Mouse (Mus musculus) forebrain, embryonic 15.5 days (tissue): ENCODE results near the gene Gm10310. TPM values are rescaled to one million over a fixed set of nuclear protein-coding genes. Genes with fewer than 3 reads are reported as not detected.

Experiments
- polyA plus RNA-seq: library from polyadenylated mRNA; unstranded; fragments of >200 nt; fragmentation: Nextera tagmentation; extraction: Ambion mirVana; gene quantifications from 2 replicates; pipeline ENCODE4 v1.2.1, GENCODE M21; 2015

The Gm10310 gene
- polyA plus RNA-seq, 1 experiment from 2014 or later = not detected

Other genes with a start within 250 kb of the Gm10310 start
- gene Olfr806, start 243.1 kb downstream of the Gm10310 start, polyA plus RNA-seq = not detected in 2 replicates
- gene Olfr807, start 227.3 kb downstream of the Gm10310 start, polyA plus RNA-seq = not detected in 2 replicates
- not detected in 2 replicates for gene Olfr808, start 219.6 kb downstream of the Gm10310 start, polyA plus RNA-seq
- gene Olfr809, start 210.4 kb downstream of the Gm10310 start, polyA plus RNA-seq = not detected in 2 replicates
- gene Olfr810, start 190.1 kb downstream of the Gm10310 start, polyA plus RNA-seq = not detected in 2 replicates
- gene Olfr811, start 180.7 kb downstream of the Gm10310 start, polyA plus RNA-seq = not detected in 2 replicates
- gene Olfr812, start 139.0 kb downstream of the Gm10310 start, polyA plus RNA-seq = not detected in 2 replicates
- gene Olfr813, start 129.7 kb downstream of the Gm10310 start, polyA plus RNA-seq = not detected in 2 replicates
- not detected in 2 replicates for gene Olfr814, start 105.2 kb downstream of the Gm10310 start, polyA plus RNA-seq
- gene Olfr815, start 79.2 kb downstream of the Gm10310 start, polyA plus RNA-seq = not detected in 2 replicates
- not detected in 2 replicates for gene Olfr816, start 69.5 kb downstream of the Gm10310 start, polyA plus RNA-seq
- gene Olfr818, start 36.0 kb downstream of the Gm10310 start, polyA plus RNA-seq = not detected in 2 replicates
- not detected in 2 replicates for gene Olfr819, start 17.8 kb downstream of the Gm10310 start, polyA plus RNA-seq
- gene Olfr247, start 8.9 kb downstream of the Gm10310 start, polyA plus RNA-seq = not detected in 2 replicates
- not detected in 2 replicates for gene Olfr820, start 27.6 kb upstream of the Gm10310 start, polyA plus RNA-seq
- gene Olfr821, start 45.3 kb upstream of the Gm10310 start, polyA plus RNA-seq = not detected in 2 replicates
- not detected in 2 replicates for gene Olfr822, start 86.1 kb upstream of the Gm10310 start, polyA plus RNA-seq
- gene Olfr823, start 130.3 kb upstream of the Gm10310 start, polyA plus RNA-seq = not detected in 2 replicates
- not detected in 2 replicates for gene Olfr824, start 144.9 kb upstream of the Gm10310 start, polyA plus RNA-seq
- gene Olfr825, start 181.7 kb upstream of the Gm10310 start, polyA plus RNA-seq = not detected in 2 replicates
- gene Olfr826, start 199.1 kb upstream of the Gm10310 start, polyA plus RNA-seq = not detected in 2 replicates
- not detected in 2 replicates for gene Olfr827, start 229.3 kb upstream of the Gm10310 start, polyA plus RNA-seq